Mouse (Mus musculus) embryonic facial prominence, embryonic 12.5 days (tissue): ENCODE data around the gene Ncstn. TPM values are rescaled to one million over a fixed set of nuclear protein-coding genes. Genes with fewer than 3 reads are reported as not detected.

Experiments used
- ATAC-seq: fragments of 200-750 bp; cut with Nextera tagmentation; 2 replicates; pipeline ENCODE4 v1.8.0; 2017; ENCODE audit not compliant: insufficient number of reproducible peaks, insufficient read depth, low FRiP score, low TSS enrichment
- H3K27ac ChIP-seq: fragments of 300-500 bp; sonication (generic); 2 replicates; pipeline ENCODE4 v1.5.1; 2016; ENCODE audit warnings: mild to moderate bottlenecking
- H3K27me3 ChIP-seq: fragments of 300-500 bp; sonication (generic); 2 replicates; pipeline ENCODE4 v1.6.1; 2016; ENCODE audit warnings: mild to moderate bottlenecking, moderate library complexity
- H3K36me3 ChIP-seq: fragments of 300-500 bp; sonication (generic); 2 replicates; pipeline ENCODE4 v1.6.1; 2016; ENCODE audit warnings: mild to moderate bottlenecking
- H3K4me1 ChIP-seq: fragments of 300-500 bp; sonication (generic); 2 replicates; pipeline ENCODE4 v1.6.1; 2016
- H3K4me2 ChIP-seq: fragments of 300-500 bp; sonication (generic); replicated peaks from 2 replicates; pipeline ENCODE4 v1.6.1; 2016; ENCODE audit warnings: mild to moderate bottlenecking, moderate library complexity
- H3K4me3 ChIP-seq: fragments of 300-500 bp; sonication (generic); 2 replicates; pipeline ENCODE4 v1.5.1; 2016; ENCODE audit warnings: mild to moderate bottlenecking
- H3K9ac ChIP-seq: fragments of 300-500 bp; sonication (generic); 2 replicates; pipeline ENCODE4 v1.6.1; 2016; ENCODE audit warnings: mild to moderate bottlenecking, moderate library complexity
- H3K9me3 ChIP-seq: fragments of 300-500 bp; sonication (generic); 2 replicates; pipeline ENCODE4 v1.6.1; 2016; ENCODE audit warnings: mild to moderate bottlenecking, moderate library complexity
- WGBS: fragments of 180-500 bp; shearing (Covaris S2); methylation state at CpG from one replicate; pipeline ENCODE4 v1.1.7; 2016; 5-methylcytosine and 5-hydroxymethylcytosine counted together
- polyA plus RNA-seq: library from polyadenylated mRNA; unstranded; fragments of >200 nt; fragmentation: Nextera tagmentation; extraction: Ambion mirVana; gene quantifications from 2 replicates; pipeline ENCODE4 v1.2.1, GENCODE M21; 2016

Ncstn gene
- polyA plus RNA-seq, 1 experiment from 2014 or later, result 107 TPM

DNA sequence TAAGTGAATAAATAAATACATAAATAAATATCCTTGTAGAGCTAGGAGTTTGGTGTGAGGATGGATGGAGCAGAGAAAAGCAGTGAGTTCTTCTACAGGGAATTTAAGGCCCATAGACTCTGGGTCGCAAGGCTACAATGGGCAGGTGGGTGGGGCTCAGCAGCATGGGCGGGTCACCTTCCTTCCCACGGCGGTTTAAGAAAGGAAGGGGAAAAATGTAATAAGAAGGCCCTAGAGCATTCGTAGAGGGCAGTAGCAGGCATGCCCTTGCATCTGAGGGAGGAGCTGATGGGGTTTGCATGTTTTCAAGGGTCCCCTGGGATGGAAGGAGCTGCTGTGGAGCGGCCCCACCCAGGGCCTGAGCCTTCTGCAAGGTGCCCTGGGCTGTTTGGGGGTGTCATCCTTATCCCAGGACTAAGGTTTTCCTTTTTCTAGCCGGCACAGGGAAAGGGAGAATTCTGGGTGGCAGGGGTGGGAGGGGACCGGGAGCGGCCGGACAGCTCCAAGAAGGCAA, 29.8 kb downstream of the Ncstn start:
- no peak for ATAC-seq
- WGBS, result 3% methylated on average over 10 of the region's 10 CpGs
- H3K4me1 ChIP-seq, result peaks cover 25% of the 10 kb centered on the region; the same call in 1 of the 2 replicates
- peak overlapping the region; percentile 75 for H3K4me2 ChIP-seq
- no peaks in the 10 kb centered on the region for H3K36me3 ChIP-seq
- H3K9me3 ChIP-seq, result no peaks in the 10 kb centered on the region
- H3K27ac ChIP-seq, result no peak overlapping the region
- peaks cover 62% of the 10 kb centered on the region for H3K27me3 ChIP-seq
- H3K9ac ChIP-seq, result no peak overlapping the region
- peak overlapping the region; percentile 38; the same call in 1 of the 2 replicates for H3K4me3 ChIP-seq

DNA sequence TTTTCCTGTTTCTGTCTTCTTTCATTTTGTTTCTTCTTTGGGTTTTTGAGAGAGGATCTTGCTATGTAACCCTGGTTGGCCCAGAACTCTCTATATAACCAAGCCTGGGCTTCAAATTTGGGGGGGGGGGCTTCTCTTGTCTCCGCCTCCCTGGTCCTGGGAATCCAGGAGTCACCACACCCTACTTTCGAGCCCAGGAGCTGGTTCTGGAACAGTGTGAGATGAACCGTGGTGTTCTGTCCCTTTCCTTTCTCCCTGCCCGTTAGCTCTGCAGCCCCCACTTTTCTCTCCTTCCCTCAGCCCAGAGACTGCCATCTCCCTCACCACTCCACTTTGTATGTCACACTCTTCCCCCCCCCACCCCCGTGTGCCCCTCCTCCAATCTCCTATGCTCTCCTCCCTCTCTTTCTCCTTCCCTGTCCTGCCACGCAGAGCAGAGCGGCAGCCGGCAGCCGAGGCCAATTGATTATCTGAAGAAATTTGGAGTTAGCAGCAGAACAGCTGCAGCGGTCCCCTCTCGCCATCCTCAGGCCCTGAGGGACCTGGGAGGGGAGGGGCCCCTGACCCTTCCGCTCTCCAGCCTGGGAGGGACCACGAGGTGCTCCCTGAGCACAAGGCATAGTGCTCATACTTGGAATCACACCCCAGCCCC, 33.3 kb downstream of the Ncstn start:
- H3K36me3 ChIP-seq, result no peaks in the 10 kb centered on the region
- no peaks in the 10 kb centered on the region for H3K9me3 ChIP-seq
- no peak; the same call in 1 of the 2 replicates for ATAC-seq
- H3K9ac ChIP-seq, result no peak overlapping the region
- WGBS, result 18% methylated on average over 13 of the region's 13 CpGs
- 0 out of 2 replicates have a peak overlapping the region, but pooled peaks have one; percentile 1 for H3K4me3 ChIP-seq
- peaks cover 35% of the 10 kb centered on the region for H3K27me3 ChIP-seq
- H3K4me1 ChIP-seq, result peaks cover 20% of the 10 kb centered on the region; the same call in 1 of the 2 replicates
- peak overlapping the region; percentile 11 for H3K4me2 ChIP-seq
- H3K27ac ChIP-seq, result peak overlapping the region; percentile 41; the same call in 1 of the 2 replicates

DNA sequence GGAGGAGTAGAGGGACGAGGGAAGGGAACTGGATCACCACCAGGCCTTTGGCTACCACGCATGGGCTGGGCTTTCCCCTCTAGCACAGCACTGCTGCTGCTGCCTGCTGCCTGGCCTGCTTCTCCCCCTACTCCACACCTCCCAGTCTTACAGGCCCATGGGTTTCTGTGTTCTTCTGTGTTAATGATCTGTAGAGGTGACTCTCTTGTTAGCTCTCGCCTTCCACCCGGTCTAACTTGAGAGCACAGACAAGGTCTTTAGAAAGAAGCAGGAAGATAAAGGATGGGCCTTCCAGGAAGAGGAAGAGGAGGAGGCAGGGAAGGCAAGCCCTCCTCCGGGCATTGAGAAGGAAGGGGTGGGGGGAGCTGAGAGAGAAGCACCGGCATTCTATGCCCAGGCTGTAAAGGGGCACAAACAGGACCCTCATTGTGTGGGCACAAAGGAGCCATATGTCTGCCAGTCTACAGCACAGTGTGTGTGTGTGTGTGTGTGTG, 34.3 kb downstream of the Ncstn start:
- Histone ChIP-seq H3K9ac (no peak overlapping the region), H3K36me3 (no peaks in the 10 kb centered on the region)
- peak; percentile 54 for ATAC-seq

DNA sequence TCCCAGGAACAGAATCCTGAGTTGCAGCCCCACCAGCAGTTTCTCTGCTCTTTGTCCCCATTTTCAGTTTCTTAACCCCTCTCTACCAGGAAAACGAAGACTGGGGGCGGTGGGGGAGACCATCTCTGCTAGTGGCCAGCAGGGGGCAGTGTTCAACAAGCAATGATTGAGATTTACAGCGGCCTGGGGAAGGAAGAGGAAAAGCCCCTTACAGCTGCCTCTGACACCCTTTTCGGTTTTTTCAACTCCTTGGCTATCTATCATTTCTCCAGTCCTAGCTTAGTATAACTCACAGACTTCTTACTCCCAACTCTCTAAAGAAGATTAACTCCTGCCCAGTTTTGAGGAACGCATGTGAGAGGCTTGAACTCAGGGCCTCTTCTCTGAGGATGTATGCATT, 35.7 kb downstream of the Ncstn start:
- ATAC-seq, result no peak
- Histone ChIP-seq H3K9ac (no peak overlapping the region), H3K36me3 (no peaks in the 10 kb centered on the region), H3K27ac (no peak overlapping the region), H3K4me2 (no peak overlapping the region), H3K4me3 (no peak overlapping the region), H3K9me3 (no peaks in the 10 kb centered on the region), H3K4me1 (0 out of 2 replicates have a peak, but pooled peaks cover 5% of the 10 kb centered on the region), H3K27me3 (peaks cover 12% of the 10 kb centered on the region)
- WGBS, result 13% methylated on average over 5 of the region's 5 CpGs

More for the DNA sequence above, 34.3 kb downstream of the Ncstn start:
- Histone ChIP-seq H3K27me3 (peaks cover 25% of the 10 kb centered on the region), H3K4me3 (no peak overlapping the region), H3K4me1 (peaks cover 11% of the 10 kb centered on the region; the same call in 1 of the 2 replicates), H3K27ac (peak overlapping the region; percentile 41), H3K9me3 (no peaks in the 10 kb centered on the region), H3K4me2 (peak overlapping the region; percentile 9; the same call in 1 of the 2 replicates)
- 24% methylated on average over 6 of the region's 6 CpGs for whole genome bisulfite sequencing

DNA sequence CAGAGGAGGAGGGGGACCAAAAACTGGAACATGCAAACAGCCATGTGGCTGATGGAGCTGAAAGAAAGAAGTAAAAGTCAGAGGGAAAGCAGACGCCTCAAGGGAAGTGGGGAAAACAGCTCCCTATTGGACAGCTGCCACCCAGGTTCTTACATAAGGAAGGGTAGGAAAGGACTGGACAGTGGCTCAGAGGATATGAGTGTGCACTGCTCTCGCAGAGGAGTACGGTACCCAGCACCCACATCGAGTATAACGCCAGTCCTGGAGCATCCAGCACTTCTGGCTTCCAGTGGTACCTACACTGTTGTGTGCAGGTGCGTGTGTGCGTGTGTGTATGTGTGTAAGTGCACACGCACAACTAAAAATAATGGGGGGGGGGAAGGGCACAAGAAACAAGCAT, 36.2 kb downstream of the Ncstn start:
- Histone ChIP-seq H3K36me3 (no peaks in the 10 kb centered on the region), H3K9me3 (no peaks in the 10 kb centered on the region), H3K4me2 (no peak overlapping the region), H3K9ac (no peak overlapping the region), H3K27me3 (0 out of 2 replicates have a peak, but pooled peaks cover 7% of the 10 kb centered on the region), H3K4me1 (0 out of 2 replicates have a peak, but pooled peaks cover 5% of the 10 kb centered on the region), H3K27ac (no peak overlapping the region), H3K4me3 (no peak overlapping the region)
- 71% methylated on average over 8 of the region's 8 CpGs for WGBS
- ATAC-seq, result no peak

DNA sequence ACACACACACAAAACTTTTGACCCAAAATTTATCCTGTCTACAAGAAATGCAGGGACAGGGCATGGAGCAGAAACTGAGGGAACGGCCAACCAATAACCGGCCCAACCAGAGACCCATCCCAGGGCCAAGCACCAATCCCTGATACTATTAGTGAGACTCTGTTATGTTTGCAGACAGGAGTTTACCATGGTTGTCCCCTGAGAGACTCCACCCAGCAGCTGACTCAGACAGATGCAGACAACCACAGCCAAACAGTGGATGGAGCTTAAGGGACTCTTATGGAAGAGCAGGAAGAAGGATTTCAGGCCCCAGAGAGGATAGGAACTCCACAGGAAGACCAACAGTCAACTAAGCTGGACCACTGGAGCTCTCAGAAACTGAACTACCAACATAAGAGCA, 52.7 kb downstream of the Ncstn start:
- Histone ChIP-seq H3K9me3 (no peaks in the 10 kb centered on the region), H3K27ac (no peak overlapping the region), H3K4me3 (no peak overlapping the region), H3K4me1 (peaks cover 20% of the 10 kb centered on the region), H3K4me2 (no peak overlapping the region), H3K9ac (no peak overlapping the region), H3K36me3 (no peaks in the 10 kb centered on the region), H3K27me3 (no peaks in the 10 kb centered on the region)
- ATAC-seq, result no peak
- WGBS, result 92% methylated on average over 2 of the region's 2 CpGs

DNA sequence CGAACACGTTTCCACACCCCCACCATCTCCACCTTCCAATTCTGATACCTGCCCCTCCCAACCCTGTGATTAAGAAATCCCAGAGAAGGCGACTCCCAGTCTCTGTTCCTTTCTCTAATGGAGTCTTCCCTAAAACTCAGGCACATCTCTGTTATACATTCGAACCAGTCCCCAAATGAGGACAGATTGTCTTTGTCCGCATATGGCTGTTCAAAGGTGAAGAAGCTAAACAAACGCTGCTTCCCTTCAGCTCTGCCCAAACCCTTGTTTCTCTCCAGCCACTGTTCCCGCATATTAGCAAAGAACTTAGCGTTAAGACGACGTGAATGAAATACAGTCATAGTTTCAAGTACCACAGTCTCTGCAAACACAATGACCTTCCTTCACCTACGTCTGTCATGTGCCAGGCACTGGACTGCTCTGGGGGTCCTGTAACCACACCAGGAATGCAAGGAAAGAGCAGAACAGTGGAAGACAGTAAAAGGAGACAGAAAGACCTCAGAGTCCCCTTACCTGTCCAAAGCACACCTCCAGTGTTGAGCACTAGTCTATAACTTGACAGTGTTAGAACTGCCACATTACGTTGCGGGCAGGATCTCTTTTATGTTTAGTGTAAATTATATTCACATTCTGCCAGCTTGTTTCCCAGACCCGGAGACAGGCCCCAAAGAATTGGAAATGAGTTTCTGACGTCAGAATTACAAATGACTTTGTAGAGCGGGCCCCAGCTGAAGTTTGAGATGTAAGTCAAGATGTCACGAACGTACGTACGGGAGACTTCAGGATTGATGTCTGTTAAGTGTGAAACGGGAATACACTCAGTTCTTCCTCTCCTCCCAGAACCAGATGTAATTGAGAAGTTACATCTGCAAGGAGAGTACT, 54.0 kb downstream of the Ncstn start, which contains the start of gene Vangl2:
Gene Vangl2, minus strand, starts transcription at position 51 of the 882 bp plus-strand sequence.
- WGBS, result 41% methylated on average over 21 of the region's 21 CpGs
- ATAC-seq, result no peak

DNA sequence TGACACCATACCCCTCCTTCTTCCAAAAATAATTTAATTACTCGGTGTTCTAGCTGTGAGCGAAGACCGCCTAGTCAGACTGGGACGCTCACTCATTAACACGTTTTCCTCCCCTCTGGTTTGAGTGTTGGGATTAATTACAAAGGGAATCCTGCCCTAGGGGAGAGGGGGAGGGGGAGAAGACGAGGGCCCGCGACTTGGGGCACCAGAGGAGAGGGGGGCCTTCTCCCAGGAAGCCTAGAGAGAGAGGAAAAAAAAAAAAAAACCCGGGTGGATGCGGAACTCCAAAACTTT, 54.8 kb downstream of the Ncstn start:
- H3K27ac ChIP-seq, result peak overlapping the region; percentile 98
- no peak for ATAC-seq
- H3K4me1 ChIP-seq, result peaks cover 37% of the 10 kb centered on the region
- 5% methylated on average over 10 of the region's 10 CpGs for WGBS
- H3K36me3 ChIP-seq, result no peaks in the 10 kb centered on the region
- peak overlapping the region; percentile 89 for H3K4me3 ChIP-seq
- H3K9me3 ChIP-seq, result no peaks in the 10 kb centered on the region
- peak overlapping the region; percentile 95; the same call in 1 of the 2 replicates for H3K9ac ChIP-seq
- peak overlapping the region; percentile 62 for H3K4me2 ChIP-seq
- H3K27me3 ChIP-seq, result no peaks in the 10 kb centered on the region

More for the DNA sequence above, 54.0 kb downstream of the Ncstn start, which contains the start of gene Vangl2:
- no peaks in the 10 kb centered on the region for H3K27me3 ChIP-seq
- H3K4me1 ChIP-seq, result peaks cover 31% of the 10 kb centered on the region
- H3K36me3 ChIP-seq, result no peaks in the 10 kb centered on the region
- H3K9me3 ChIP-seq, result no peaks in the 10 kb centered on the region
- peak within 1 kb of the TSS; percentile 62 for H3K4me2 ChIP-seq
- H3K4me3 ChIP-seq, result peak within 1 kb of the TSS; percentile 89
- H3K27ac ChIP-seq, result peak within 1 kb of the TSS; percentile 98
- H3K9ac ChIP-seq, result peak within 1 kb of the TSS; percentile 95

DNA sequence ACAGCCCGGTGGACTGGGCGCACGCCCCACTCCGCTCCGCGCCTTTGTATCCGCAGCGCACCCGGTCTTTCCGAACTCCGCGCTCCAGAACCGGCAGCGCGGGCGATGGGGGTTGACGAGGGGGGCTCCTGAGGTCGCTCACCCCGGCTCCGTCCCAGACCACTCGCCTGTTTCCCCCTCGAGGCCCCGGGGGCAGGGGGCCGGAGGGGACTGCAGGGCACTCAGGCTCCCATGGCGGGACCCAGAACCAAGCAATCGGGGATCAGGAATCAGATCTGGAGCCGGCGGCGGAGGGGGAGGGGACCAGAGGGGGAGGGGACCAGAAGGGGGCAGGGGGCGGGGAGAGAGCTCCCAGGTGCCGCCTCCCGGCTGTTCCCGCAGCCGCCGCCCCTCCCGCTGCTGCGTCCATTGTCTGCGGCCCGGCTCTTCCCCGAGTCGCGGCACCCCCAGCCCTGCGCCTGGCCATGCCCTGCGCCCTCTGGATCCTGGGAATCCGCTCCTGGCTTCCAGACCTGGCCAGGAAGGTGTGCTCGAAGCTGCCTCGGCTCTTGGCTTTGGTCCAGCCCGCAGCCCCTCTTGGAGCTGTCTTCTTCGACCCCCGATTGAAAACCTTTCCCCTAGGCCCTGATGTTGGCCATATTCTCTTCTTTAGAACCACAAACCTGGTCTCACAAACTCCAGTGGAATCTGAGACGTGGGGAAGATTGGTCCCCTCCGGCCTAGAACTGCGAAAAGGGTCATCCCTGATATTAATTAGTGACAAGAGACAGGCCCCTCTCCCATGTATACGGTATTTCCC, 55.4 kb downstream of the Ncstn start:
- under 1% methylated on average over 46 of the region's 54 CpGs for WGBS
- no peaks in the 10 kb centered on the region for H3K9me3 ChIP-seq
- H3K4me1 ChIP-seq, result peaks cover 41% of the 10 kb centered on the region
- H3K36me3 ChIP-seq, result peaks cover 3% of the 10 kb centered on the region; the same call in 1 of the 2 replicates
- H3K9ac ChIP-seq, result peak overlapping the region; percentile 95
- peak overlapping the region; percentile 89 for H3K4me3 ChIP-seq
- peak overlapping the region; percentile 62 for H3K4me2 ChIP-seq
- no peaks in the 10 kb centered on the region for H3K27me3 ChIP-seq
- peak overlapping the region; percentile 98 for H3K27ac ChIP-seq
- peak; percentile 88 for ATAC-seq

DNA sequence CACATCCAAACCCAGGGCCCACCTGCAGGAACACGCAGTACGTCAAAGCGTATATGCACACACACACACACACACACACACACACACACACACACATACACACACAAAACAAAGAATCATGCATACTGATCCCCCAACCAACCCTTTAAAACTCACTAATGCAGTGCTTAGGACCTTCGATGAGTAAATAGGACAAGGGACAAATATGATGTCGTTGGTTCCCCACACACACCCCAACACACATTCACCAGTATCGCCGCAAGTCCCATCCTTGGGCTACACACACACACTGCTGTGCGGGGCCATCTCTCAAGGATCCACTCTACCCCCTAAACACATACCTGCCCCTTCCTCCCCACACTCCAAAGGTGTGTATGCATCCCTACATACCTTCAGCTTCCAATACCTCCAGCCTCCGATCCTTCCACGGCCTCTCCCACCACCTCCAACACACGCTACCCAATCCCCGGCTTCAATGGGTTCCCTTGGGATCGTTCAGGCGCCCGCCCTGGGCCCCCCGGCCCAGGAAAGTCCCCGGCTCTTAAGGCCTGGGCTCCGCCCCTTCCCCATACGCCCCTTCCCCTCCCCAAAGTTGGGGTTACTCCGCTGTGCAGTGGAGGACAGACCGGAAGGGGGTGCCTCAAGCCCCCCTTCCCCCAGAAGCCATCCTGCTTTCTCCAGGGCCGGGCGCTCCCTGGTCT, 56.2 kb downstream of the Ncstn start:
- peak overlapping the region; percentile 62 for H3K4me2 ChIP-seq
- H3K4me3 ChIP-seq, result peak overlapping the region; percentile 89
- ATAC-seq, result peak; percentile 83
- peak overlapping the region; percentile 95 for H3K9ac ChIP-seq
- WGBS, result 1% methylated on average over 23 of the region's 23 CpGs
- H3K4me1 ChIP-seq, result peaks cover 47% of the 10 kb centered on the region
- peaks cover 8% of the 10 kb centered on the region; the same call in 1 of the 2 replicates for H3K36me3 ChIP-seq
- H3K27ac ChIP-seq, result peak overlapping the region; percentile 98
- H3K9me3 ChIP-seq, result no peaks in the 10 kb centered on the region
- H3K27me3 ChIP-seq, result no peaks in the 10 kb centered on the region
